Mouse (Mus musculus): ENCODE data around the gene Apoe. TPM values are rescaled to one million over a fixed set of nuclear protein-coding genes. Genes with fewer than 3 reads are reported as not detected.
A peak's percentile ranks its signal among the peaks of the same experiment; 100 is the strongest.

The Apoe gene
- total RNA-seq, 2 experiments from 2014 or later = 1,872 to 4,173 TPM

GRCm38 (mm10) chr7:19664955-19665841, 33.8 kb downstream of the Apoe start, which contains the start of gene Clptm1:
Clptm1 (minus strand) TSS chr7:19665033.
- peak; percentile 98 for DNase-seq

GRCm38 (mm10) chr7:19664455-19664954, 34.5 kb downstream of the Apoe start:
- DNase-seq = no peak

- DNase-seq = no peak
Measured at GRCm38 (mm10) chr7:19663940-19664339, 35.0 kb downstream of the Apoe start.

- DNase-seq = no peak
Measured at GRCm38 (mm10) chr7:19652614-19653013, 46.4 kb downstream of the Apoe start.

GRCm38 (mm10) chr7:19651063-19651786, 47.8 kb downstream of the Apoe start:
- DNase-seq = no peak

Other genes starting within 250 kb of the Apoe start
- gene Mark4, start 240.4 kb downstream of the Apoe start, total RNA-seq (2021) = 10 to 100 TPM; 35.0 to 37.1 TPM
- gene Exoc3l2, start 235.9 kb downstream of the Apoe start, total RNA-seq (2021) = 10 to 100 TPM; 17.4 to 17.9 TPM
- gene Bloc1s3, start 190.8 kb downstream of the Apoe start, total RNA-seq (2021) = 1 to 10 TPM; 5.2 to 5.4 TPM
- 10 to 100 TPM; 76.6 to 80.9 TPM for gene Trappc6a, start 190.8 kb downstream of the Apoe start, total RNA-seq (2021)
- gene Nkpd1, start 181.3 kb downstream of the Apoe start, total RNA-seq (2021) = under 1 TPM; 0.18 to 0.21 TPM
- 10 to 100 TPM; 59.2 to 60.8 TPM for gene Ppp1r37, start 136.1 kb downstream of the Apoe start, total RNA-seq (2021)
- under 1 TPM; 0.55 to 0.60 TPM for gene Zfp296, start 121.9 kb downstream of the Apoe start, total RNA-seq (2021)
- gene Gemin7, start 121.6 kb downstream of the Apoe start, total RNA-seq (2021) = 10 to 100 TPM; 54.7 to 56.2 TPM
- gene Clasrp, start 94.7 kb downstream of the Apoe start, total RNA-seq (2021) = 10 to 100 TPM; 29.6 to 58.3 TPM
- 10 to 100 TPM; 18.8 to 21.6 TPM for gene Relb, start 69.8 kb downstream of the Apoe start, total RNA-seq (2021)
- gene Clptm1, start 34.2 kb downstream of the Apoe start, total RNA-seq (2021) = 100 to 1,000 TPM; 108 to 117 TPM
- gene Apoc2, start 21.2 kb downstream of the Apoe start, total RNA-seq (2021) = 100 to 1,000 TPM in 1 of 2 experiments, 10 to 100 TPM in 1; 52.0 to 144 TPM
- gene Gm44805, start 17.8 kb downstream of the Apoe start, total RNA-seq (2021) = 1 to 10 TPM; 1.3 to 1.5 TPM
- gene Apoc4, start 17.7 kb downstream of the Apoe start, total RNA-seq (2021) = 100 to 1,000 TPM; 211 to 416 TPM
- gene Apoc1, start 6.5 kb downstream of the Apoe start, total RNA-seq (2021) = 1,000 to 10,000 TPM in 1 of 2 experiments, 100 to 1,000 TPM in 1; 910 to 1,570 TPM
- gene Tomm40, start 16.2 kb upstream of the Apoe start, total RNA-seq (2021) = 100 to 1,000 TPM; 157 to 171 TPM
- gene Nectin2, start 51.3 kb upstream of the Apoe start, total RNA-seq (2021) = 100 to 1,000 TPM in 1 of 2 experiments, 10 to 100 TPM in 1; 86.7 to 106 TPM
- 10 to 100 TPM; 62.4 to 75.1 TPM for gene Bcam, start 71.8 kb upstream of the Apoe start, total RNA-seq (2021)
- gene Cblc, start 97.6 kb upstream of the Apoe start, total RNA-seq (2021) = 1 to 10 TPM; 1.8 to 3.2 TPM
- 10 to 100 TPM; 15.4 to 16.6 TPM for gene Bcl3, start 123.6 kb upstream of the Apoe start, total RNA-seq (2021)
- not detected for gene Gm19345, start 152.8 kb upstream of the Apoe start, total RNA-seq (2021)
- under 1 TPM in 1 of 2 experiments, not detected in 1; 0.18 TPM for gene Ceacam16, start 162.1 kb upstream of the Apoe start, total RNA-seq (2021)
- gene Ceacam19, start 188.8 kb upstream of the Apoe start, total RNA-seq (2021) = not detected
- gene Pvr, start 222.0 kb upstream of the Apoe start, total RNA-seq (2021) = 10 to 100 TPM; 20.9 to 24.9 TPM

Data from adrenal gland, postnatal 10 days (tissue).